Mouse (Mus musculus): Measurements from ENCODE around the gene Vtcn1.

DNA sequence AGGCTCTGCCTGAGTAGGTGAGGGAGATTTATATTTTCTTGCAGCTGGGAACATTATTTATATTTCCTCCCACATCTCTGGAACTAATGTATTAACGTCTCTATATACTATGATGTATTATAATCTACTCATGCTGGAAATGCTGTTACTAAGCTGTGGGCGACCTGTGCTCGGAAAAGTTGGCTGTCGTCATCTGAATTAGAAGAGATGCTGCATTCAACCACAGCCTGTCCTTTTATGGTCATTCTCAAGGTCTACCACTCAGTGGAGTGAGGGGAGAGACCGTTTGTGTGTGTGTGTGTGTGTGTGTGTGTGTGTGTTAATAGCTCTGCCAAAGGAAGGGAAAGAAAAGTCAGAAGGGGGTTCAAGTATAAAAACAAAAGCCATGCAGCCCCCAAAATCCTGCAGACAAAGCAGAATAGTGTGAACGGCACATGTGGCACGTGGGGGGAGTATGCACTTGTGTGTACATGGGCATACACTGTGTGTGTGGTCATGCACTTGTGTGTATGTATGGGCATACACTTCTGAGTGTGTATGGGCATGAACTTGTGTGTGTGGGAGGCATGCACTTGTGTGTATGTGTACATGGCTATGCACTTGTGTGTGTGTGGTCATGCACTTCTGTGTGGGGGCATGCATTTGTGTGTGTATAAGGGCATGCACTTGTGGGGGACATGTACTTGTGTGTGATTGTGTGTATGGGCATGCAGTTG, 86.4 kb downstream of the Vtcn1 start:
- no peak for TF ChIP-seq CTCF (IDR thresholded peaks at IDR 0.05; ENCODE audit: low read depth, low read length)
- no peak for TF ChIP-seq GATA1 (IDR thresholded peaks at IDR 0.05; ENCODE audit: borderline replicate concordance, low read length)
- no peak for TF ChIP-seq TAL1 (conservative IDR thresholded peaks at IDR 0.05; ENCODE audit: low read depth, low read length)

All from G1E (cell line).